In the genomic region with DNA sequence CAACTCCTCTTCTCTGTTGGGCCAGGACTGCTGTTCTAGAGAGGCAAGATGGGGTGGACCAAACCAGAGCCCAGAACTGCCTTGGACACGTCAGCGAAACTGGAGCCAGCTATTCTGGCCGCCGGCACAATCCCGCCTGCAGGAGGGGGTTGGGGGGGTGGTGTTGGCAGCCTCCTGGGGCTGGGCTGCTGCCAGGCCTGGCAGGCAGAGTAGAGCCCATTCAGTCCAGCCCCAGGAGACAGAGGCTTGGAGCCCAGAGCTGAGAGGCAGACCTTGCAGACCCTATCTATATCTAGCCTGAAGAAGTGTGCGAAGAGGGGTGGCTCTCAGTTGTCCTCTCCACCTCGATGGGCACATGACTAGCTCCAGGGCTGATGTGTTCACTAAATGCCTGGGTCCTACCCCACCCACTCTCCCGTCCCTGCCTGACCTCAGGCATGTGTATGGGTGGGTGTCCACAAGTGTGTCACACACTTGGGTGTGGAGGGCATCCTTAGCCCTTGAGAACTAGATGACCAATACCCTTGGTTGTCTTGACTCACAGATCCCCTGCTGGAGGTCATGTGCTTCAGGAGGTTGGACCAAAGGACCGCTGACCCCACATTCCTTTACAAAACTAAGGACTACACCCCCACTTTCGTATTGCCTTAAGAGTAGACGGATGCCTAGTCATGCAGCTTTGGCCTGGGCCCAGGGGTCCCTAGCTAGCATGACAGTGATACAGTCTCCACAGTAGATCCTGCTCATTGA, we compare ENCODE assay signal across 8 mouse cellular contexts. TPM values are rescaled to one million over a fixed set of nuclear protein-coding genes. Genes with fewer than 3 reads are reported as not detected.
DNase-seq lines count a peak whose midpoint lies in the region; ATAC-seq and TF ChIP-seq lines count a peak whose summit lies in the region.

No protein-coding gene starts in this region.

- 36% methylated on average over 11 of the region's 11 CpGs for WGBS in heart, adult 2 months

- peak; percentile 91 for DNase-seq in adrenal gland, postnatal 14 days
- DNase-seq in cerebellum, postnatal 36 days = peak; percentile 76 to 79
- peak; percentile 88 to 90 for DNase-seq in heart, adult 2 months
- DNase-seq in kidney, adult 9 months = peak; percentile 92
- peak; percentile 89 for DNase-seq in left cerebral cortex, postnatal 4 days
- peak; percentile 84 for DNase-seq in right cerebral cortex, adult 18-20 months

- TF ChIP-seq POLR2A in heart, adult 2 months (IDR thresholded peaks at IDR 0.05; ENCODE audit: insufficient read depth, low read depth, low read length) = peak; percentile 21; the same call in 1 of the 2 replicates

- peaks cover 15% of the 10 kb centered on the region for H3K4me1 ChIP-seq in heart, adult 2 months (ENCODE audit: control insufficient read depth, insufficient read depth, low read length)

- no peaks in the 10 kb centered on the region for H3K36me3 ChIP-seq in heart, adult 2 months (ENCODE audit: control insufficient read depth, insufficient read depth, low read length)

- H3K4me3 ChIP-seq in heart, adult 2 months = no peak overlapping the region

- peak overlapping the region; percentile 83 for H3K27ac ChIP-seq in heart, adult 2 months

- no peaks in the 10 kb centered on the region for H3K27me3 ChIP-seq in heart, adult 2 months (ENCODE audit: control insufficient read depth, insufficient read depth, low read length)

- no peak for ATAC-seq in erythroblast, adult 5-6 weeks (replicated peaks; ENCODE audit: low FRiP score, poor library complexity, severe bottlenecking)
- no peak for ATAC-seq in megakaryocyte progenitor cell, adult 5-6 weeks (replicated peaks; ENCODE audit: poor library complexity)

- H3K9ac ChIP-seq in heart, adult 2 months (ENCODE audit: low read depth, low read length) = no peak overlapping the region

- intact Hi-C loops in heart, adult 2 months (cut with DNase I) = no loop called here
- intact Hi-C loops in left cerebral cortex, postnatal 4 days (cut with DNase I) = no loop called here

- no peak for TF ChIP-seq CTCF in heart, adult 2 months (IDR thresholded peaks at IDR 0.05)

- no peaks in the 10 kb centered on the region for H3K79me2 ChIP-seq in heart, adult 2 months (replicated peaks; ENCODE audit: control insufficient read depth, insufficient read depth, low read length)

- peak; percentile 6; the same call in 1 of the 2 replicates for TF ChIP-seq EP300 in heart, adult 2 months (IDR thresholded peaks at IDR 0.05; ENCODE audit: insufficient read depth, low read depth, low read length)

RNA-seq across cellular contexts. Expression of gene Dnaja3, which starts 4.1 kb away (rescaled TPM):
- 166 and 173 TPM in 2 replicates for total RNA-seq in adrenal gland, postnatal 14 days (2021)
- total RNA-seq in heart, adult 2 months (2021) = 100 to 1,000 TPM; 138 to 150 TPM
- polyA plus RNA-seq in heart, adult 2 months (2012; rRNA removed) = 80.8 and 104 TPM in 2 replicates
- total RNA-seq in left cerebral cortex, postnatal 4 days (2021) = 10 to 100 TPM; 40.0 to 40.2 TPM
- 4.8 and 6.9 TPM in 2 replicates for total RNA-seq in erythroblast, adult 5-6 weeks (2015; ENCODE audit: low replicate concordance)
- 9.5 and 10.9 TPM in 2 replicates for total RNA-seq in erythroblast, adult 5-6 weeks (2017; ENCODE audit: low replicate concordance)
- 24.6 and 26.3 TPM in 2 replicates for total RNA-seq in megakaryocyte progenitor cell, adult 5-6 weeks (2015)
- total RNA-seq in megakaryocyte progenitor cell, adult 5-6 weeks (2017) = 59.5 and 71.1 TPM in 2 replicates

RNA-seq across cellular contexts. Expression of gene Vasn, which starts 4.1 kb away (rescaled TPM):
- 11.4 and 14.9 TPM in 2 replicates for total RNA-seq in adrenal gland, postnatal 14 days (2021)
- total RNA-seq in heart, adult 2 months (2021) = 10 to 100 TPM in 1 of 2 experiments, 1 to 10 TPM in 1; 9.2 to 10.5 TPM
- 23.9 and 24.2 TPM in 2 replicates for polyA plus RNA-seq in heart, adult 2 months (2012; rRNA removed)
- 1 to 10 TPM; 2.6 to 3.2 TPM for total RNA-seq in left cerebral cortex, postnatal 4 days (2021)
- not detected in 2 replicates for total RNA-seq in erythroblast, adult 5-6 weeks (2015; ENCODE audit: low replicate concordance)
- not detected in 2 replicates for total RNA-seq in erythroblast, adult 5-6 weeks (2017; ENCODE audit: low replicate concordance)
- 0.07 and 0.49 TPM in 2 replicates for total RNA-seq in megakaryocyte progenitor cell, adult 5-6 weeks (2015)
- total RNA-seq in megakaryocyte progenitor cell, adult 5-6 weeks (2017) = 0.17 and 0.34 TPM in 2 replicates

RNA-seq across cellular contexts. Expression of gene Pam16, which starts 19.1 kb away (rescaled TPM):
- 108 and 140 TPM in 2 replicates for total RNA-seq in adrenal gland, postnatal 14 days (2021)
- 100 to 1,000 TPM; 119 to 165 TPM for total RNA-seq in heart, adult 2 months (2021)
- 36.3 and 39.4 TPM in 2 replicates for polyA plus RNA-seq in heart, adult 2 months (2012; rRNA removed)
- 10 to 100 TPM; 76.7 to 85.7 TPM for total RNA-seq in left cerebral cortex, postnatal 4 days (2021)
- 3.3 and 10.6 TPM in 2 replicates for total RNA-seq in erythroblast, adult 5-6 weeks (2015; ENCODE audit: low replicate concordance)
- total RNA-seq in erythroblast, adult 5-6 weeks (2017; ENCODE audit: low replicate concordance) = 7.9 and 11.6 TPM in 2 replicates
- total RNA-seq in megakaryocyte progenitor cell, adult 5-6 weeks (2015) = 74.0 and 86.1 TPM in 2 replicates
- 19.1 and 35.2 TPM in 2 replicates for total RNA-seq in megakaryocyte progenitor cell, adult 5-6 weeks (2017)

RNA-seq across cellular contexts. Expression of gene Coro7, which starts 35.7 kb away (rescaled TPM):
- total RNA-seq in adrenal gland, postnatal 14 days (2021) = 33.6 and 38.7 TPM in 2 replicates
- 10 to 100 TPM; 14.6 to 15.9 TPM for total RNA-seq in heart, adult 2 months (2021)
- polyA plus RNA-seq in heart, adult 2 months (2012; rRNA removed) = 20.8 and 22.8 TPM in 2 replicates
- total RNA-seq in left cerebral cortex, postnatal 4 days (2021) = 100 to 1,000 TPM in 1 of 2 experiments, 10 to 100 TPM in 1; 99.4 to 104 TPM
- total RNA-seq in erythroblast, adult 5-6 weeks (2015; ENCODE audit: low replicate concordance) = 14.6 and 24.2 TPM in 2 replicates
- total RNA-seq in erythroblast, adult 5-6 weeks (2017; ENCODE audit: low replicate concordance) = 5.3 and 9.6 TPM in 2 replicates
- 62.1 and 67.0 TPM in 2 replicates for total RNA-seq in megakaryocyte progenitor cell, adult 5-6 weeks (2015)
- 34.1 and 40.2 TPM in 2 replicates for total RNA-seq in megakaryocyte progenitor cell, adult 5-6 weeks (2017)

RNA-seq across cellular contexts. Expression of gene Glis2, which starts 49.3 kb away (rescaled TPM):
- total RNA-seq in adrenal gland, postnatal 14 days (2021) = 23.7 and 25.1 TPM in 2 replicates
- 10 to 100 TPM; 10.0 to 11.1 TPM for total RNA-seq in heart, adult 2 months (2021)
- polyA plus RNA-seq in heart, adult 2 months (2012; rRNA removed) = 17.3 and 23.8 TPM in 2 replicates
- total RNA-seq in left cerebral cortex, postnatal 4 days (2021) = 10 to 100 TPM; 29.0 to 32.8 TPM
- total RNA-seq in erythroblast, adult 5-6 weeks (2015; ENCODE audit: low replicate concordance) = not detected in 2 replicates
- total RNA-seq in erythroblast, adult 5-6 weeks (2017; ENCODE audit: low replicate concordance) = not detected in 2 replicates
- 1.1 and 1.5 TPM in 2 replicates for total RNA-seq in megakaryocyte progenitor cell, adult 5-6 weeks (2015)
- total RNA-seq in megakaryocyte progenitor cell, adult 5-6 weeks (2017) = 0.64 and 1.1 TPM in 2 replicates
